Mouse (Mus musculus): ENCODE measurements around the gene Plekhb1. TPM values are rescaled to one million over a fixed set of nuclear protein-coding genes. Genes with fewer than 3 reads are reported as not detected.
A peak's percentile ranks its signal among the peaks of the same experiment; 100 is the strongest.

Gene Plekhb1
- total and polyA plus RNA-seq, 2 experiments from 2014 or later = 1.1 to 2.7 TPM

GRCm38 (mm10) chr7:100688471-100688870 lies 26.3 kb upstream of the Plekhb1 start:
- H3K36me3 ChIP-seq (replicated peaks; ENCODE audit: control insufficient read depth, insufficient read depth, low read length) = no peaks in the 10 kb centered on the region
- no peak overlapping the region for H3K27ac ChIP-seq (ENCODE audit: low read depth)
- no peaks in the 10 kb centered on the region for H3K27me3 ChIP-seq (ENCODE audit: control insufficient read depth, insufficient read depth, low read length)
- DNase-seq (ENCODE audit: low spot score) (no peak), ATAC-seq (ENCODE audit: insufficient read depth, low read depth) (no peak)
- 68% methylated on average over 7 of the region's 7 CpGs for WGBS
- no peak overlapping the region for H3K4me2 ChIP-seq (ENCODE audit: low read depth, low read length)
- H3K9ac ChIP-seq (replicated peaks; ENCODE audit: low read depth, low read length) = no peak overlapping the region
- no peak overlapping the region for H3K4me3 ChIP-seq (ENCODE audit: low read depth, low read length)
- TF ChIP-seq CTCF (IDR thresholded peaks at IDR 0.05; ENCODE audit: low read depth) = no peak
- TF ChIP-seq EP300 (IDR thresholded peaks at IDR 0.05; ENCODE audit: low read depth) = no peak
- H3K4me1 ChIP-seq (ENCODE audit: control insufficient read depth, insufficient read depth) = no peaks in the 10 kb centered on the region
- no peaks in the 10 kb centered on the region for H3K9me3 ChIP-seq (replicated peaks; ENCODE audit: control insufficient read depth, low read length)

- TF ChIP-seq CTCF (IDR thresholded peaks at IDR 0.05; ENCODE audit: low read depth) = peak; percentile 85
- TF ChIP-seq EP300 (IDR thresholded peaks at IDR 0.05; ENCODE audit: low read depth) = no peak
- ATAC-seq (ENCODE audit: insufficient read depth, low read depth) = peak; percentile 73; the same call in 1 of the 2 replicates
- Histone ChIP-seq H3K4me1 (ENCODE audit: control insufficient read depth, insufficient read depth) (no peaks in the 10 kb centered on the region), H3K4me2 (ENCODE audit: low read depth, low read length) (no peak overlapping the region), H3K9me3 (replicated peaks; ENCODE audit: control insufficient read depth, low read length) (no peaks in the 10 kb centered on the region), H3K9ac (replicated peaks; ENCODE audit: low read depth, low read length) (no peak overlapping the region), H3K36me3 (replicated peaks; ENCODE audit: control insufficient read depth, insufficient read depth, low read length) (no peaks in the 10 kb centered on the region), H3K27ac (ENCODE audit: low read depth) (no peak overlapping the region), H3K4me3 (ENCODE audit: low read depth, low read length) (no peak overlapping the region), H3K27me3 (ENCODE audit: control insufficient read depth, insufficient read depth, low read length) (no peaks in the 10 kb centered on the region)
- WGBS = 41% methylated on average over 13 of the region's 13 CpGs
- peak; percentile 74 for DNase-seq (ENCODE audit: low spot score)
Measured at GRCm38 (mm10) chr7:100685061-100686030, 23.1 kb upstream of the Plekhb1 start.

GRCm38 (mm10) chr7:100684538-100684937 lies 22.3 kb upstream of the Plekhb1 start:
- Histone ChIP-seq H3K9ac (replicated peaks; ENCODE audit: low read depth, low read length) (no peak overlapping the region), H3K4me3 (ENCODE audit: low read depth, low read length) (no peak overlapping the region), H3K9me3 (replicated peaks; ENCODE audit: control insufficient read depth, low read length) (no peaks in the 10 kb centered on the region), H3K4me1 (ENCODE audit: control insufficient read depth, insufficient read depth) (no peaks in the 10 kb centered on the region), H3K27ac (ENCODE audit: low read depth) (no peak overlapping the region), H3K4me2 (ENCODE audit: low read depth, low read length) (no peak overlapping the region), H3K36me3 (replicated peaks; ENCODE audit: control insufficient read depth, insufficient read depth, low read length) (no peaks in the 10 kb centered on the region), H3K27me3 (ENCODE audit: control insufficient read depth, insufficient read depth, low read length) (no peaks in the 10 kb centered on the region)
- DNase-seq (ENCODE audit: low spot score) = no peak
- no peak for ATAC-seq (ENCODE audit: insufficient read depth, low read depth)
- WGBS = 47% methylated on average over 7 of the region's 7 CpGs
- TF ChIP-seq EP300 (IDR thresholded peaks at IDR 0.05; ENCODE audit: low read depth) = no peak
- TF ChIP-seq CTCF (IDR thresholded peaks at IDR 0.05; ENCODE audit: low read depth) = peak; percentile 92

GRCm38 (mm10) chr7:100684081-100684480 lies 21.9 kb upstream of the Plekhb1 start:
- no peak overlapping the region for H3K4me2 ChIP-seq (ENCODE audit: low read depth, low read length)
- no peak for TF ChIP-seq EP300 (IDR thresholded peaks at IDR 0.05; ENCODE audit: low read depth)
- no peak for TF ChIP-seq CTCF (IDR thresholded peaks at IDR 0.05; ENCODE audit: low read depth)
- no peak overlapping the region for H3K4me3 ChIP-seq (ENCODE audit: low read depth, low read length)
- no peak overlapping the region for H3K9ac ChIP-seq (replicated peaks; ENCODE audit: low read depth, low read length)
- H3K9me3 ChIP-seq (replicated peaks; ENCODE audit: control insufficient read depth, low read length) = no peaks in the 10 kb centered on the region
- WGBS = 56% methylated on average over 5 of the region's 5 CpGs
- DNase-seq (ENCODE audit: low spot score) = no peak
- H3K4me1 ChIP-seq (ENCODE audit: control insufficient read depth, insufficient read depth) = no peaks in the 10 kb centered on the region
- ATAC-seq (ENCODE audit: insufficient read depth, low read depth) = no peak
- no peak overlapping the region for H3K27ac ChIP-seq (ENCODE audit: low read depth)
- no peaks in the 10 kb centered on the region for H3K27me3 ChIP-seq (ENCODE audit: control insufficient read depth, insufficient read depth, low read length)
- H3K36me3 ChIP-seq (replicated peaks; ENCODE audit: control insufficient read depth, insufficient read depth, low read length) = no peaks in the 10 kb centered on the region

- Histone ChIP-seq H3K9me3 (replicated peaks; ENCODE audit: control insufficient read depth, low read length) (no peaks in the 10 kb centered on the region), H3K27me3 (ENCODE audit: control insufficient read depth, insufficient read depth, low read length) (no peaks in the 10 kb centered on the region), H3K27ac (ENCODE audit: low read depth) (no peak overlapping the region), H3K36me3 (replicated peaks; ENCODE audit: control insufficient read depth, insufficient read depth, low read length) (no peaks in the 10 kb centered on the region), H3K9ac (replicated peaks; ENCODE audit: low read depth, low read length) (no peak overlapping the region), H3K4me2 (ENCODE audit: low read depth, low read length) (no peak overlapping the region), H3K4me1 (ENCODE audit: control insufficient read depth, insufficient read depth) (no peaks in the 10 kb centered on the region), H3K4me3 (ENCODE audit: low read depth, low read length) (no peak overlapping the region)
- no peak for TF ChIP-seq CTCF (IDR thresholded peaks at IDR 0.05; ENCODE audit: low read depth)
- no peak for TF ChIP-seq EP300 (IDR thresholded peaks at IDR 0.05; ENCODE audit: low read depth)
- ATAC-seq (ENCODE audit: insufficient read depth, low read depth) (no peak), DNase-seq (ENCODE audit: low spot score) (no peak)
- WGBS = 90% methylated on average over 1 of the region's 1 CpGs
Measured at GRCm38 (mm10) chr7:100683241-100683640, 21.0 kb upstream of the Plekhb1 start.

Measured in heart, postnatal 0 days (tissue).